Mouse (Mus musculus) adrenal gland, adult (tissue): Measurements from ENCODE around the gene Dennd1b.

Experiments used
- DNase-seq, 2 experiments: peaks; one replicate each; pipeline ENCODE4 v3.0.0; 2022 to 2023; ENCODE audit warnings: low spot score in 1 of 2; ENCODE audit not compliant: inconsistent age in 2 of 2

Gene Dennd1b

DNA sequence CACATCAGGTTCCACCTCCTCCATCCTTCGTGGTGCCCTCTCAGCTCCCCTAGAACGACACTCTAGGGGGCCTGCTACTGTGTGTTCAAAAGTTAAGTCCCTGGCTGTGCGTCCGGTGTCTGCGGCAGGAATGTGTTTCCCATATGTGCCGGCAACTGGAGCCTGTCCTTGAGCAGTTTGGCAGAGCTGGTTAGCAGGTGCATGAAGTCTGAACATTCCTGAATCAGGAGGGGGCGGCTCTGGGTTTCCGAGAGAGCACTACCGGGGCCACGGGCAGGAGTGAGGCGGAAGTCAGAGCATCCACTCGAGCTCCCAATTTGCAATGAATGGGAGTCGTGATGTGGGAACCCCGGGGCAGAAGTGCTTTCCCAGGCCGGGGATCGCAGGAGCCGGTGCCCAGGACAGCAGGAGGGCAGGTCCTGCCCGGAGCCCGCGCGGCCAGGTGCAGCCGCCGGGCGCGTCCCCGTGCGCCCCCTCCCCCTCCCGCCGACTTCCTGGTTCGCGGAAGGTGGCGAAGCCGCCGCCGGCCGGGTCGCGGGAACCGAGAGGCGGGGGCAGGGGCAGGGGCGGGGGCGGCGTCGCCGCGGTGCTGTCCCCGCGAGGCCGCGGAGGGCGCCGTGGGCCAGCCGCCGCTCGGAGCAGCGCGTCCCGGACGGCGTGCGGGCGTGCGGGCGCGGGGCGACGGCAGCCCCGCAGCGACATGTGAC, at the start of gene Dennd1b:
Gene Dennd1b, plus strand, starts transcription at position 275 of the 707 bp plus-strand sequence.
- peak; percentile 74 to 92 for DNase-seq

DNA sequence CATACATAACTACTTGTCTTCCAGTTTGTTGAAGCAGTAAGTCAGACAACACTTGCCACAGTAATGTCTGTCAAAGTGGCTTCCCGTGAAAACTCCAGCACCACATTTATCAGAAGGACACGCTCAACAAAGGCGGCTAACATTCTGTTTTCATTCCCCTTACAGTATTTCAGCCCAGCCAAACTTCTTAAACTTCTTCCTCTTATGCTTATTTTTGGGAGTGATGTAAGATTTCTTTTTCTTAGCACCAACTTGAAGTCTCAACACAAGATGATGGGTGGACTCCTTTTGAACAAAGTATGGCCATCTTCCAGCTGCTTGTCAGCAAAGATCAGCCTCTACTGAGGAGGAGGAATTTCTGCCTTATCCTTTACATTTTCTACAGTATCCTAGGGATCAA, 47.6 kb upstream of the Dennd1b start:
- DNase-seq, result no peak

DNA sequence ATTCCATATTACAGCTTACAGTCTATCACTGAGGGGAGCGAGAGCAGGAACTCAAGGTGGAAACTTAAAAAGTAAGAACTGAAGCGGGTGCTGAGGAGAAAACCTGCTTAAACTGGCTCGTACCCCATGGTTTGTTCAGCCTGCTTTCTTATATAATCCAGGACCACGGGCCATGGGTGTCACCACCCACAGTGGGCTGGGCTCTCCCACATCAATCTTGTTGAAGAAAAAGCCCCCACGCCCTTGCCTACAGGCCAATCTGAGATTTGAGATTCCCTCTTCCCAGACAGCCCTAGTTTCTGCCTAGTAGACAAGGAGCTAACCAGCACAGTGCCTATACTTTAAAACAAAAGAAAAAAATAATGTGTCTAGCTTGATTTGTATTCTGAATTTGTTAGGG, 43.6 kb upstream of the Dennd1b start:
- DNase-seq, result no peak

DNA sequence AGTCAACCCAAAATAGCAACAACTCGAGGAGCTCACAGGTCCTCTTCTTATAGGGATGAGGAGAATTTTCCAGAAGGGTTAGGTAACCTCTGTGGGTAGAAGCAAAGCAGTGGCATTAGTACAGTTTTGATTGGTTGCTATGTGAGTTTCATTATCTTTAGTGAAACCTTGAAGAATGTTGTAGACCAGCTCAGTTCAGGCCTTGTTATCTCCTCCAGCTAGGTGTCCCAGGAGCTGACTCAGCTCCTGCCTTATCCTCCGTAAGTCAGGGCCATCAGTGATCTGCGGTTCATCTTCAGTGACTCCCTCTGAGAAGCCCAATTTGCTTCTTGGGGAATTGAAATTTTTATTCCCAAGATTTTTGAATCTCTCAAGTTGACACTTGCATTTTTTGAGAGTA, 43.2 kb upstream of the Dennd1b start:
- no peak for DNase-seq

DNA sequence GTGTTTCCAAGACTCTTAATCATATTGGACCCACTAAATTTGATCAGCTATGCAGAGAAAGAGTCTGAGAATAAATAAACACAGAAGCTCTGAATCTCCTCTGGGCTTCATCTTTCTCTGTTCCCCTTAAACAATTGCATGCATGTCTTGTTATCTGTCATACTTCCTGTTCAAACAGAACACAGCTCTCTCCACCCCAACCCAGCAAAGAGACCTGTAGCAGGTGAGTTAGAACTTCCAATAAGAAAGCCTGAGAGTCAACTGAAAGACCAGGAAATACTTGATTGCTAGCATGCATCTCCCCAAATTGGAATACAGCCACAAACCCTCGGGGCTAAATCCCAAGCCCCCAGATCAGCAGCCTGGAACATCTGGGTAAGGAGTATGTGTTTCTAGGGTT, 42.4 kb upstream of the Dennd1b start:
- DNase-seq, result no peak

DNA sequence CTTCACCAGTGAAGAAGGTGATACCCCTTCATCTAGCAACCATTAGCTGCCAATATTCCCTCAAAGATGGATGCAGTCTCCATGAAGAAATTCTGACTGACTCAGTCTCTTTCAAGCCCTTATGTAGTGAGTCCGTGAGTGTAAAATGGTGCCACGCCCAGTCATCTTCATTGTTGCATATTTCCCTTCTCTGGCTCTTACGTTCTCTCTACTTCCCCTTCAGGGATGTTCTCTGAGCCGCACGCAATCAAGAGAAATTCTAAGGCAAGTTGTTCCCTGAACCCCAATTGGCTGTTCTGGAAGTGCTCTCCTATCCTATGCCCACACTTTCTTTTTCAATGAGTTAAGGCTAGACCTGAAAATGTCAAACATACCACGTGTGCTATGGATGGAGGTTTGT, 40.3 kb upstream of the Dennd1b start:
- DNase-seq, result no peak

DNA sequence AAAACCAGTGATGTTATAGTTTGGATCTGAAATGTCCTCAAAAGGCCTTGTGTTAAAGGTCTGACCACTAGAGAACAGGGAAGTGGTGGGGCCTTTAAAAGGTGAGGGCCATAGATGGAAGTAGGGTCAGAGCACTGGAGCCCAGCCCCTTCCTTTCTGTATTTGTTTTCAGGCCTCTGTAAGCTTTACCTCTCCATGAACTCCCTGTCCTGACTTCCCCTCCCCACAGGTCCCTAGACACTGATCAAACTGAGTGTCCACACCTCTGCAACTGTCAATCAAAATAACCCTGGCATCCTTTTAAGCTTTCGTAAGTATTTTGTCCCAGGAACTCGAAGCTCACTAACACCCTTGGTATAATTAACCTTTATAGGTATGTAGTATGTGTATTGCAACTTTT, 39.0 kb upstream of the Dennd1b start:
- no peak for DNase-seq

DNA sequence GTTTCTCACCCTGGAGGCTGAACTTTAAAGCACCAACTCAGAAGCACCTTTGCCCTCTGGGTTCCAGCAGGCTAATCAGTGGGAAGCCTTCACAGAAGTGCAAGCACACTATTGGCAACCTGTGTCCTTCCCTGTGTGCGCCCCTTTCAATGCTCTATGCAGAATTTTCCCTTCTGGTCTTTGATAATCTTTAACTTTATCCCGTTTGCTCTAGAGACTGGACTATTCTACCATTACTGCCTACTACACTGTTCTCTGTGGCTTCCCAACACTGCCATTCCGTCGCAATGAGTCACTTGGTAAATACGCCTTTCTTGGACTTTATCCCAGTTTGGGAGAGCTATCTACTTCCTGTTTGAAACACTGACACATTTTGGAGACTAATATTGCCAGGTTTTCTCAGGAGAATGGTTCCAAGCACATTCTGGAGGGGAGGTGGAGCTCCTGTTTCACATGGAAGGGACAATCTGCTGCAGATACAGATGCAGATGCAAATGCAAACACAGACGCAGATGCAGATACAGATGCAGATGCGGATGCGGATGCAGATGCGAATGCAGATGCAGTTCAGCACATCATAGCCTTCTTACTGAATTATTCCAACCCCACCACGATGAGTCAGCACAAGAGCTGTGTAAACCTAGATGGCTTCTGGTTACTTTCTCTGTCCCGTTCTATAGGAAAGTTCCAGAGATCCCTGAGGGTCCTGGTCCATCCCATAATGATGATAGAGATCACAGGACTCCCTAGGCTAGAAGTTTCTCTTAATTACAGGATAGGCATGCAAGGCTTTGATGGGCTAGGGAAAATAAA, 34.4 kb upstream of the Dennd1b start:
- peak; percentile 69 to 91 for DNase-seq

DNA sequence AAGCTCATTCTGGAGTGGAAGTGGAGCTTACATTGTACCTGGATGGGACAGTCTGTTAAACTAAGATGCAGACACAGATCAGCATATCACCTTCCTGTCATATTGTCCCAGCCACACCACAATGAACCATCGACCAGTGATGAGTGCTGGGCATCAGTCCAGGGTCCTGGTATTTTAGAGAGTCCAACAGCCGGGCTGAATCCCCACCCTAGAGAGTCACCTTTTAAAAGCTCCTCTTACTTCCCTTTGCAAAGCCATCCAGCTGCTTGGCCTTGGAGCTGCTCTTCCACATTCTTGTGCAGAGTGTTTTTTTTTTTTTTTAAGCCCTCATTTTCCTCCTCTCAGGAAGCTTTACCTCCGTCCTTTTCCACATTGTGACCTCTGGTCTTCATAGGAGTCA, 33.2 kb upstream of the Dennd1b start:
- peak in 1 of 2 experiments; percentile 23 for DNase-seq

DNA sequence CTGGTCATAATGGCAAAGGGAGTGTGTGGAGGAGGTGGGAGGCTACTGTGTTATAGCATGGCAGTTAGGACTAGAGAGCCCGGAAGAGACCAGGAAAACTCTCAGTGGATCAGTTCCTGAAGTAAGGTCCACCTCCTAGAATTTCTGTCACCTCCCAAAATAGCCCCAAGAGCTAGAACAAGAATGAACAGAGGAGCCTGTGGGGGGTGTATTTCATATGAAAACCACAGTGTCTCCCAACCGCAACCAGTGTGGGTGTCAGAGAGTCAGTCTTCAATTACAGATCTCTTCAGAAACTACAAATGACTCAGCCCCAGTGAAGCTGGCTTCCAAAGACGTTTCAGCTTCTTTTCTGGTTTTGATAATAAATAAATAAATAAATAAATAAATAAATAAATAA, 32.4 kb upstream of the Dennd1b start:
- no peak for DNase-seq

DNA sequence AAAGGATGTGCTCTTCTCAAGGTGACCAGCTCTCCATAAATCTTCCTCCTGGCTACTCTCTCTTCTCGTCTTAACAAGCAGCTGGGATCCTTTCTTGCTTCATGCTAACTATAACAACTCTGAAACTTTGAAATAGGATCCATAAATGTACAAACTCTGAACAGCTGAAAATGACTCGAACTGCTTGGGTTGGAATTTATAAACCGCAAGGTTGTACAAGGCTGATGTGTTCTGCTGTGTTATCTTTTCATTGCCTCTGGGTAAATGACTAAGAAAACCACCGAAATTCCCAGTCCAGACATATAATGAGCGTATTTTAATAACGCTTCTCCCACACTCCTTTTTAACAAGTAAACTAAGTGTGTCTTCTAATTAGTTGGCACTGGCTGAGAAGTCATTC, 27.1 kb upstream of the Dennd1b start:
- no peak for DNase-seq

DNA sequence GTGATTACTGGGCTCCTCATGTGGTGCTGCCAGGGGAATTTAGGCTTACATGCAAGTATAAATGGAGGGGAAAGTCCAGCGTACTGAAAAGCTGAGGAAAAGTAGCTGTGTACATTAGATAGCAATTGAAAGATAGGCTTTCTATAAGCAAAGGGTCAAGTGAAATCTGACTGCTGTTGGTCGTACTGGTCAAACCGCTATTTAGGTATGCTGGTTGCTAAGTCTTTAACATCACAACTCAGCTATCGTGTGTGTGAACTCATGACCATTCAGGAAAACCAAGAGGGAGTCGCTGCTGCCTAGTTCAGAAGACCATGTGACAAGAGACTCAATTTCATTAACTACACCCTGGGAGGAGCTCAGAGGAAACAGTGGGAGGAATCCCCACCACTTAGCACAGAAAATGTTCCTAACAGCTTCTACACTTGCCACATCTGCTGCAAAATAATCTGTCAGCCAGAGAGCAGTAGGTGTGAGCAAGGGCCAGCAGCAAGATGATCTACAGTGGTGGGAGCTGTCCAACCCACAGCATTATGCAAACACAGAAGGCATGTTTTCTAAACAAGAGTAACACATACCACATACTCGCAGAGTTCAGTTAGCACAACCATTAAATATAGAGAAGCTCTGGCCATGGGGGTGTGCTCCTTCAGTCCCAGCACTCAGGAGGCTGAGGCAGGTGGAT, 25.4 kb upstream of the Dennd1b start:
- no peak for DNase-seq

DNA sequence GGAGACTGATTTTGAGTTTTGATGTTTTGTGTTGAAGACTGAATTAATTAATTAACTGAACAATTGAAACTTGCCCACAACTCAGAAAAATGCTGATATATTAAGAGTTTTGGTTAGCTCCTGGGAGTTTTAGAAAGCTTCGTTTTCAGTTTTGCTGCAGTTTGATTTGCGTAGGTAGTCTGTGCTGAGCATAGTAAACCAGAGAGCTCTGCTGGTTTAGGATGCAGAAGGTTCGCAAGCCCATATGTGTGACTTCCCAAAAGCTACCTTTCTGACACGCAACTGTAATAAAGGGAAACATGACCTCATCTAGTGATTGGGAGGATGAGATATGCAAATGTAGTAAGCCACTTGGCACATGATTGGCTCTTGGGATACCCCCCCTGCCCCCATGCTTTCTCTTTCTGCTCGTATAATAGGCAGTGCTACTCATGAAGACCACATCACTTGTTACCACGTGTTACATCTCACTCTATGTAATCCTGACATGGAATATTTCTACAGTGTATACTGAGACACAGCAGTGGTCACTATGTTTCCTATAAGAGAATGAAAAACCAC, 23.6 kb upstream of the Dennd1b start:
- DNase-seq, result no peak

DNA sequence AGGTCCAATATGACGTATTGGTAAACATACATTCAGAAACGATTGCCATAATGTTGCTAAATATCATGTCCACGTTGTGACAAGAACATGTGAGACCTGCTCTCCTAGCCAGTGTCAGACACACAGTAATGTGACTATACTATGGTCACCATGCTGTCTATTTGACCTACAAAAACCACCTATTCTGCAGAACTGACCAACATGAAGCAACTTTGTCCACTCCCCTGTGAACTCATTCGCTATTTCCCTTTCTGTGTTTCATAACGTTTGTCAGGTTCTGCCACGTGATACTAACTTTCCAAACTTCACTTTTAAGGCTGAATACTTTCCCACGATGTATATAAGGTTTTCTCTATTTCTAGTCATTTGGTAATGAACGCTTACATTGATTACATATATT, 22.8 kb upstream of the Dennd1b start:
- DNase-seq, result no peak

DNA sequence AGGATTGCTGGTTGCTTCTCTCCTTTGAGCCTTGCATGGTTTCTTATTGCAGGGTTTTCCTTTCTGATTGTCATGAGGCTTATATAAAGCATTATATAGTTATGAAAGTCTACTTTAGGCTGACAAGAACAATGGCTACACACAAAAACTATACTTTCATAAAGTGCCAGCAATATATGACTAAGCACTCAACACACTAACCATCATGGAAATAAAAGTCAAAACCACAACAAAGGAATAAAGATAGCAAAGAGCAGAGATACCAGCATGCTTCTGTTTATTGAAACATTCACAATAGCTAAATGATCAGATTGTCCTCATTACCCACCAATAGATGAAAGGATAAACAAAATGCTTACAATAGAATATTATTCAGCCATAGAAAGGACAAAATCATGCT, 11.1 kb upstream of the Dennd1b start:
- no peak for DNase-seq

DNA sequence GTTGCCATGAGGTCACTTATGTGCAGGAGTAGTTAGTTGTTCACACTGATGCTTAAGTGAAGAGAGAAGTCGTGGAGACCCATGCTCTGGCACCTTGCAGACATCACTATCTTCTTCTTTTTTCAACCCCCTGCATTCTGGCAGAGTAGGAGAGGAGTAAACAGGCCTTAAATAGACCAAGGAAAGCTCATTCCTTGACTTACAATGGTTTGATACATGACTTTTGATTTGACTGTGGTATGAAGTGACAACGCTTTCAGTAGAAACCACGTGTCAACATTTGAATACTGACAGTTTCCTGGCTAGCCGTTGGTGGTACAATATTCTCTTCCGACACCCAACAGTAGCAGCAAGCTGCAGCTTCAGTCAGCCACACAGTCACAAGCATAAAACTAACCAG, 8.3 kb upstream of the Dennd1b start:
- no peak for DNase-seq

DNA sequence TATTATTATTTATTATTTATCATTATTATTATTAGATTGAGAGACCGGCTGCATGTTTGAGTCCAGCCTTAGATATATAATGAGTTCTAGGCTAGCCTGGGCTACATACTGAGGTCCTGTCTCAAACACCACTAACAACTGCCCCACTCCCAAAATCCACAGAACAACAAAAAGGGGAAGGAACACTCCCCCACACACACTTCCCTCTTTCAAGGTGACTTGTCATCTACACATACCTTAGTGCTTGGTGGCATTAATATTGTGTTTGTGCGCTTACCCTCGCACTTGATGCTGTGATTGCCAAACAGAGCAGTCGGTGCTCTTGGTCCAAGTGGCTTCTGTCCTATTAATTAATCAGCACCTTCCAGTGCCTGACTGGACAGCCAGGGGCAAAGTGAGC, 7.8 kb upstream of the Dennd1b start:
- DNase-seq, result no peak

DNA sequence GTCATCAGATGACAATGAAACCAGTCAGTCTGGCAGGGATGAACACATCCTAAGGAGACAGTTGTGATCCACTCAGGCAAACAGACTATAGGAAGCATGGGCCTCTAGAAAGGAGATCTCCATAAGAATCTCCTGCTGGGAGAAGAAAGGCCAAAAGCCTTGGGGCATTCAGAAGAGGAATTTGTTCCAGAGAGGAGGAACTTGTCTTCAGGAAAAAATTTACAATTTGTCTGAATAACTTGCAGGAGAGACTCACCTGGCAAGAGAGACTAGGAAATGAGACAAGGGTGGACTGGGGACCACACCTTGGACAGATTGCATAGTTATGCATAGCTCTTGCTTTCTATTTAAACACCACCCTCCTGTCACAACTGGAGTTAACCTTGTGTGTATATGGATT, 6.7 kb upstream of the Dennd1b start:
- no peak for DNase-seq

DNA sequence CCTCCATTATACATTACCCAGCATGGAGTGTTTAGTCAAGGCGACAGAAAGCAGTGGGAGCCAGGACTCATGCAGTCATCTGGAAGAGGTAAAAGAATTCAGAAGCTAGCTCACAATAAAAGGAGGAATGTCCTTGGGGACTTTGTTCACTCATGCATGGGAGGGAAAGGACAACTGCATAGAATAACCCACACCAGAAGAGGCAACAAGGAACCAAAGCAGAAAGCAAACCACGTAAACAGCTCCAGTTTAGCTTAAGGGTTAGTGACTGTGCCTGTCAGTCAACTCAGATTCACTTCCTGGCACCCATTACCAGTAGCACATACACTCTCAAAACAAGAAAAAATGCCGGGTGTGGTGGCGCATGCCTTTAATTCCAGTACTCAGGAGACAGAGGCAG, 6.1 kb upstream of the Dennd1b start:
- DNase-seq, result no peak

DNA sequence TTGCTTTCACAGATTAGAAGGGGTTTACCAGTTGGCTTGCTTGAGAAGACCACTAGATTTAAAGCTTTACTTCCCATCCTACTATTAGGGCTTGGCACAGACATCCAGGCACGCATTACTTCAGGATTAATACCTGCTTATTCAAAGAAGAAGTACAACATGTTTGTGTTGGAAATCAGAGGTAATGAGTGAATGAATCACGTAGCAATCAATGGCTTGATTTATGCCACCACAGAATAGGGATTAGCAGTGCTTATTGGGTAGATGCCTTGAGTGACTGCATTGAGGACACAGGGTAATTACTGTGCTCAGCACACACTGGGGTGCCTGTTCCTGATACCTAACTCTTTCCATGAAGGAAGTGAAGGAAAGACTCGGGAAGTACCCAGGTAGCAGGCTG, 4.4 kb upstream of the Dennd1b start:
- no peak for DNase-seq

DNA sequence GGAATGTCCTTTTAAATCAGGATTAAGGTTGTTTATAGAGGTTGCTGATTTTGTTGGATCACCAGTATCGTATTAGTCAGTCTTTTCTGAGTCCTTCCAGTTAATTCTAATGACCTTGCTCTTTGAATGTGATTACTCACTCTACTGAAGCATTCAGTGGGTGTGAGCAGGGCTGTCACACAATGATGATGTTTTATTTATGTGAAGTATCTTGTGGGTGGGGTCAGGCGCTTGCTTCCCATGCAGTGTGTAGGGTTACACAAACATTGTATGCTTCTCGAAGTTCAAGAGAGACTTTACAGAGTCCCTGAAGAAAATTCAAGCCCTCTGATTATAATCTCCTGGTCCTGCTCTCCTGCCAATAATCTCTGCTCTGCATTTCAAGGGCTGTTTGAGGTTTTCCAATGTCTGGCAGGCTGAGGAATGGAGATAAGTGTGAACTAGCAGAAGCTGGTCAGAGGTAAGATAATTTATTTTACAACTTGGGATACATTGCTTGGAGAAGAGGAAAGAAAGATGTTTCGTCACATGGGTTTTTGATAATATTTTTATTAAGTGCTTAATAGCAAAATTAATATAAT, 3.2 kb upstream of the Dennd1b start:
- peak; percentile 65 to 84 for DNase-seq
